Mouse (Mus musculus) MEL (cell line): ENCODE measurements at regions not wholly inside any gene's neighbourhood (a gene's known extent, or its start where the extent isn't known, plus 50 kb on each side); places are given as distances from the start of the nearest gene placed in this dataset.

ENCODE experiments used
- DNase-seq: peaks from one replicate; pipeline ENCODE4 v3.0.0; 2011; ENCODE audit warnings: low read depth, low spot score
- H3K27ac ChIP-seq: 2 replicates; pipeline ENCODE4 v1.5.1; 2012; ENCODE audit warnings: low read depth, mild to moderate bottlenecking, control low read depth, low read length, moderate library complexity; ENCODE audit not compliant: control insufficient read depth
- H3K27me3 ChIP-seq, 2 experiments: fragments of 150-350 bp in 1 of 2; sonication (generic) in 1 of 2; 2 replicates each; pipeline ENCODE4 v1.6.1; 2012; ENCODE audit warnings: low read length in 2 of 2, mild to moderate bottlenecking in 2 of 2, improper control_type of control experiment in 1 of 2, moderate library complexity in 1 of 2; ENCODE audit not compliant: insufficient read depth in 2 of 2, control insufficient read depth in 1 of 2
- H3K36me3 ChIP-seq, 2 experiments: 2 replicates each; pipeline ENCODE4 v1.6.1; 2012 to 2014; ENCODE audit warnings: low read length in 2 of 2, improper control_type of control experiment in 1 of 2, inconsistent platforms in 1 of 2, mild to moderate bottlenecking in 1 of 2; ENCODE audit not compliant: insufficient read depth in 2 of 2, control insufficient read depth in 1 of 2
- H3K4me1 ChIP-seq, 2 experiments: fragments of 150-350 bp in 1 of 2; sonication (generic) in 1 of 2; 2 replicates each; pipeline ENCODE4 v1.6.1; 2012; ENCODE audit warnings: low read length in 2 of 2, improper control_type of control experiment in 1 of 2, mild to moderate bottlenecking in 1 of 2; ENCODE audit not compliant: insufficient read depth in 2 of 2, control insufficient read depth in 1 of 2
- H3K4me3 ChIP-seq, 2 experiments: fragments of 150-350 bp in 1 of 2; sonication (generic) in 1 of 2; 2 replicates each; pipeline ENCODE4 v1.5.1; 2012; ENCODE audit warnings: low read depth in 2 of 2, low read length in 2 of 2, mild to moderate bottlenecking in 2 of 2, moderate library complexity in 2 of 2, control low read depth in 1 of 2, improper control_type of control experiment in 1 of 2; ENCODE audit not compliant: control insufficient read depth in 1 of 2, insufficient read depth in 1 of 2
- H3K79me2 ChIP-seq: 2 replicates; pipeline ENCODE4 v1.6.1; 2012; ENCODE audit warnings: mild to moderate bottlenecking, low read length, moderate library complexity; ENCODE audit not compliant: control insufficient read depth, poor library complexity, insufficient read depth
- H3K9ac ChIP-seq: 2 replicates; pipeline ENCODE4 v1.6.1; 2012; ENCODE audit warnings: low read depth, mild to moderate bottlenecking, control low read depth, low read length, moderate library complexity; ENCODE audit not compliant: control insufficient read depth, poor library complexity, severe bottlenecking
- H3K9me3 ChIP-seq: fragments of 150-350 bp; sonication (generic); replicated peaks from 2 replicates; pipeline ENCODE4 v1.6.1; 2012; ENCODE audit warnings: mild to moderate bottlenecking, low read length, improper control_type of control experiment, moderate library complexity; ENCODE audit not compliant: insufficient read depth
- BHLHE40 ChIP-seq: IDR thresholded peaks from 2 replicates; pipeline ENCODE4 v1.6.1; 2012; ENCODE audit warnings: low read depth, mild to moderate bottlenecking, inconsistent platforms, low read length, improper control_type of control experiment, borderline replicate concordance
- CHD1 ChIP-seq: IDR thresholded peaks from 2 replicates; pipeline ENCODE4 v1.6.1; 2012; ENCODE audit warnings: low read depth, mild to moderate bottlenecking, inconsistent platforms, low read length, improper control_type of control experiment
- CTCF ChIP-seq, 3 experiments: IDR thresholded peaks in 2 of 3; conservative IDR thresholded peaks in 1 of 3; 2 replicates each; pipeline ENCODE4 v1.5.1; 2011 to 2012; ENCODE audit warnings: low read length in 3 of 3, low read depth in 2 of 3, mild to moderate bottlenecking in 2 of 3, improper control_type of control experiment in 1 of 3, inconsistent platforms in 1 of 3, mixed read lengths in 1 of 3, moderate library complexity in 1 of 3; ENCODE audit not compliant: control insufficient read depth in 1 of 3, insufficient read depth in 1 of 3, poor library complexity in 1 of 3, severe bottlenecking in 1 of 3
- E2F4 ChIP-seq: IDR thresholded peaks from 2 replicates; pipeline ENCODE4 v1.6.1; 2011; ENCODE audit warnings: low read depth, low read length, improper control_type of control experiment, borderline replicate concordance
- ELF1 ChIP-seq: IDR thresholded peaks from 2 replicates; pipeline ENCODE4 v1.6.1; 2014; ENCODE audit warnings: low read depth, mild to moderate bottlenecking, inconsistent platforms, low read length, improper control_type of control experiment, moderate library complexity
- EP300 ChIP-seq, 2 experiments: IDR thresholded peaks; 2 replicates each; pipeline ENCODE4 v1.6.1; 2011; ENCODE audit warnings: improper control_type of control experiment in 2 of 2, low read length in 2 of 2, low read depth in 1 of 2, mild to moderate bottlenecking in 1 of 2
- ETS1 ChIP-seq: IDR thresholded peaks from 2 replicates; pipeline ENCODE4 v1.6.1; 2012; ENCODE audit warnings: low read depth, mild to moderate bottlenecking, inconsistent platforms, low read length, improper control_type of control experiment, moderate library complexity
- GABPA ChIP-seq: IDR thresholded peaks from 2 replicates; pipeline ENCODE4 v1.6.1; 2012; ENCODE audit warnings: low read depth, mild to moderate bottlenecking, inconsistent platforms, low read length, improper control_type of control experiment, moderate library complexity
- GATA1 ChIP-seq: IDR thresholded peaks from 2 replicates; pipeline ENCODE4 v1.6.1; 2011; ENCODE audit warnings: low read depth, low read length, improper control_type of control experiment
- HCFC1 ChIP-seq: IDR thresholded peaks from 2 replicates; pipeline ENCODE4 v1.6.1; 2012; ENCODE audit warnings: low read depth, mild to moderate bottlenecking, inconsistent platforms, low read length, improper control_type of control experiment, moderate library complexity
- JUND ChIP-seq: IDR thresholded peaks from 2 replicates; pipeline ENCODE4 v1.6.1; 2011; ENCODE audit warnings: low read depth, mild to moderate bottlenecking, improper control_type of control experiment, low read length
- KAT2A ChIP-seq: conservative IDR thresholded peaks from 2 replicates; pipeline ENCODE4 v1.6.1; 2012; ENCODE audit warnings: low read depth, low read length, improper control_type of control experiment, inconsistent platforms
- MAFK ChIP-seq: IDR thresholded peaks from 2 replicates; pipeline ENCODE4 v1.6.1; 2011; ENCODE audit warnings: low read depth, mild to moderate bottlenecking, low read length, improper control_type of control experiment, borderline replicate concordance
- MAX ChIP-seq: IDR thresholded peaks from 2 replicates; pipeline ENCODE4 v1.6.1; 2011; ENCODE audit warnings: low read length, improper control_type of control experiment
- MAZ ChIP-seq: IDR thresholded peaks from 2 replicates; pipeline ENCODE4 v1.6.1; 2012; ENCODE audit warnings: low read depth, mild to moderate bottlenecking, inconsistent platforms, low read length, improper control_type of control experiment
- MXI1 ChIP-seq: IDR thresholded peaks from 2 replicates; pipeline ENCODE4 v1.6.1; 2011; ENCODE audit warnings: mild to moderate bottlenecking, low read depth, low read length, improper control_type of control experiment
- MYB ChIP-seq: IDR thresholded peaks from 2 replicates; pipeline ENCODE4 v1.6.1; 2011; ENCODE audit warnings: mild to moderate bottlenecking, low read depth, low read length, improper control_type of control experiment
- MYC ChIP-seq: IDR thresholded peaks from 2 replicates; pipeline ENCODE4 v1.6.1; 2011; ENCODE audit warnings: low read depth, mild to moderate bottlenecking, low read length, improper control_type of control experiment, moderate library complexity
- NELFE ChIP-seq: IDR thresholded peaks from 2 replicates; pipeline ENCODE4 v1.6.1; 2011; ENCODE audit warnings: low read depth, low read length, improper control_type of control experiment
- POLR2A ChIP-seq, 2 experiments: IDR thresholded peaks; 2 replicates each; pipeline ENCODE4 v1.6.1; 2011 to 2012; ENCODE audit warnings: low read length in 2 of 2, mild to moderate bottlenecking in 2 of 2, control low read depth in 1 of 2, improper control_type of control experiment in 1 of 2, low read depth in 1 of 2, moderate library complexity in 1 of 2; ENCODE audit not compliant: control insufficient read depth in 1 of 2, insufficient read depth in 1 of 2, poor library complexity in 1 of 2
- POLR2AphosphoS5 ChIP-seq: IDR thresholded peaks from 2 replicates; pipeline ENCODE4 v1.6.1; 2012; ENCODE audit warnings: low read depth, borderline replicate concordance, mild to moderate bottlenecking, inconsistent platforms, low read length, moderate library complexity, mixed read lengths
- RAD21 ChIP-seq: IDR thresholded peaks from 2 replicates; pipeline ENCODE4 v1.6.1; 2011; ENCODE audit warnings: mild to moderate bottlenecking, low read depth, low read length, improper control_type of control experiment
- RCOR1 ChIP-seq: IDR thresholded peaks from 2 replicates; pipeline ENCODE4 v1.6.1; 2012; ENCODE audit warnings: low read depth, mild to moderate bottlenecking, inconsistent platforms, low read length, improper control_type of control experiment
- SIN3A ChIP-seq: IDR thresholded peaks from 2 replicates; pipeline ENCODE4 v1.6.1; 2012; ENCODE audit warnings: low read length, improper control_type of control experiment, inconsistent platforms
- SMC3 ChIP-seq: IDR thresholded peaks from 2 replicates; pipeline ENCODE4 v1.6.1; 2011; ENCODE audit warnings: low read depth, low read length, improper control_type of control experiment
- TAL1 ChIP-seq: IDR thresholded peaks from 2 replicates; pipeline ENCODE4 v1.6.1; 2012; ENCODE audit warnings: mild to moderate bottlenecking, inconsistent platforms, low read length, moderate library complexity, mixed read lengths
- TBP ChIP-seq: IDR thresholded peaks from 2 replicates; pipeline ENCODE4 v1.8.0; 2011; ENCODE audit warnings: low read depth, low read length, improper control_type of control experiment
- TCF12 ChIP-seq: IDR thresholded peaks from 2 replicates; pipeline ENCODE4 v1.6.1; 2014; ENCODE audit warnings: low read depth, mild to moderate bottlenecking, inconsistent platforms, low read length, improper control_type of control experiment, moderate library complexity
- UBTF ChIP-seq: IDR thresholded peaks from 2 replicates; pipeline ENCODE4 v1.6.1; 2012; ENCODE audit warnings: low read depth, mild to moderate bottlenecking, inconsistent platforms, low read length, improper control_type of control experiment, moderate library complexity, borderline replicate concordance; ENCODE audit not compliant: insufficient read depth
- USF1 ChIP-seq: IDR thresholded peaks from 2 replicates; pipeline ENCODE4 v1.6.1; 2014; ENCODE audit warnings: low read depth, mild to moderate bottlenecking, inconsistent platforms, low read length, improper control_type of control experiment, moderate library complexity
- USF2 ChIP-seq, 2 experiments: IDR thresholded peaks; 2 replicates each; pipeline ENCODE4 v1.6.1; 2011 to 2012; ENCODE audit warnings: improper control_type of control experiment in 2 of 2, low read length in 2 of 2, borderline replicate concordance in 1 of 2, inconsistent platforms in 1 of 2, low read depth in 1 of 2, mild to moderate bottlenecking in 1 of 2; ENCODE audit not compliant: insufficient read depth in 1 of 2
- ZC3H11A ChIP-seq: IDR thresholded peaks from 2 replicates; pipeline ENCODE4 v1.6.1; 2012; ENCODE audit warnings: low read depth, mild to moderate bottlenecking, inconsistent platforms, low read length, improper control_type of control experiment
- ZKSCAN1 ChIP-seq: IDR thresholded peaks from 2 replicates; pipeline ENCODE4 v1.6.1; 2012; ENCODE audit warnings: low read depth, mild to moderate bottlenecking, inconsistent platforms, low read length, improper control_type of control experiment, moderate library complexity
- ZMIZ1 ChIP-seq: IDR thresholded peaks from 2 replicates; pipeline ENCODE4 v1.6.1; 2012; ENCODE audit warnings: low read depth, mild to moderate bottlenecking, inconsistent platforms, low read length, improper control_type of control experiment, moderate library complexity
- ZNF384 ChIP-seq: IDR thresholded peaks from 2 replicates; pipeline ENCODE4 v1.6.1; 2012; ENCODE audit warnings: low read depth, mild to moderate bottlenecking, inconsistent platforms, low read length, improper control_type of control experiment

GRCm38 (mm10) chr5:45075195-45075594, 275.7 kb upstream of the Ldb2 start (continued):
- TF ChIP-seq CTCF (IDR thresholded peaks at IDR 0.05 in 2 of 3, conservative IDR thresholded peaks at IDR 0.05 in 1 of 3; ENCODE audit: control insufficient read depth in 1 of 3, insufficient read depth in 1 of 3, low read depth in 2 of 3, low read length in 3 of 3, poor library complexity in 1 of 3, severe bottlenecking in 1 of 3) = no peak

GRCm38 (mm10) chr5:45072529-45072928, 273.0 kb upstream of the Ldb2 start:
- H3K27me3 ChIP-seq = no peaks in the 10 kb centered on the region
- peak; percentile 46; the same call in 1 of the 2 replicates for TF ChIP-seq BHLHE40
- TF ChIP-seq HCFC1 = peak; percentile 56; the same call in 1 of the 2 replicates
- TF ChIP-seq MAFK = 0 out of 2 replicates have a peak, but pooled peaks have one; percentile 45
- no peak for TF ChIP-seq MYB
- no peak for TF ChIP-seq ELF1
- TF ChIP-seq ETS1 = peak; percentile 93
- TF ChIP-seq TBP = peak; percentile 27; the same call in 1 of the 2 replicates
- no peak for TF ChIP-seq KAT2A
- no peak for TF ChIP-seq E2F4
- TF ChIP-seq TCF12 = peak; percentile 68
- no peak for TF ChIP-seq ZNF384
- no peak for TF ChIP-seq USF1
- peak; percentile 64; the same call in 1 of the 2 replicates for TF ChIP-seq RCOR1
- TF ChIP-seq ZC3H11A = no peak
- no peak for TF ChIP-seq POLR2AphosphoS5
- TF ChIP-seq JUND = no peak
- TF ChIP-seq GATA1 = peak; percentile 85
- no peak for TF ChIP-seq NELFE
- no peak for TF ChIP-seq CHD1
- TF ChIP-seq USF2 (IDR thresholded peaks at IDR 0.05; ENCODE audit: borderline replicate concordance in 1 of 2, insufficient read depth in 1 of 2, low read depth in 1 of 2, low read length in 2 of 2) = no peak
- TF ChIP-seq MAX = peak; percentile 41; the same call in 1 of the 2 replicates
- no peak for TF ChIP-seq MAZ
- no peak for TF ChIP-seq SMC3
- no peak for TF ChIP-seq POLR2A (IDR thresholded peaks at IDR 0.05; ENCODE audit: control insufficient read depth in 1 of 2, insufficient read depth in 1 of 2, low read depth in 1 of 2, low read length in 2 of 2, poor library complexity in 1 of 2)
- no peak for TF ChIP-seq RAD21
- peak; percentile 42; the same call in 1 of the 2 replicates for TF ChIP-seq MXI1
- TF ChIP-seq UBTF = no peak
- no peak for TF ChIP-seq ZKSCAN1
- peak; percentile 42; the same call in 1 of the 2 replicates for TF ChIP-seq SIN3A
- no peak for TF ChIP-seq ZMIZ1
- TF ChIP-seq TAL1 = no peak
- TF ChIP-seq CTCF (IDR thresholded peaks at IDR 0.05 in 2 of 3, conservative IDR thresholded peaks at IDR 0.05 in 1 of 3; ENCODE audit: control insufficient read depth in 1 of 3, insufficient read depth in 1 of 3, low read depth in 2 of 3, low read length in 3 of 3, poor library complexity in 1 of 3, severe bottlenecking in 1 of 3) = no peak
- peak; percentile 27; the same call in 1 of the 2 replicates for TF ChIP-seq MYC
- peak; percentile 73; the same call in 1 of the 2 replicates for TF ChIP-seq GABPA
- peak; percentile 70 to 80; a peak in 3 of 4 replicates for TF ChIP-seq EP300 (IDR thresholded peaks at IDR 0.05; ENCODE audit: low read depth in 1 of 2, low read length in 2 of 2)

More at GRCm38 (mm10) chr5:45072529-45072928, 273.0 kb upstream of the Ldb2 start:
- H3K79me2 ChIP-seq = no peaks in the 10 kb centered on the region
- peak overlapping the region in 1 of 2 experiments; percentile 42; a peak in 2 of 4 replicates for H3K4me3 ChIP-seq
- peaks cover 20 to 31% of the 10 kb centered on the region in 2 experiments for H3K4me1 ChIP-seq
- DNase-seq = peak; percentile 75
- peaks cover 0 to 30% of the 10 kb centered on the region in 2 experiments; a peak in 2 of 4 replicates for H3K36me3 ChIP-seq
- no peaks in the 10 kb centered on the region for H3K9me3 ChIP-seq
- peak overlapping the region; percentile 31; the same call in 1 of the 2 replicates for H3K27ac ChIP-seq
- H3K9ac ChIP-seq = no peak overlapping the region
